11 mouse cellular contexts compared by ENCODE assay signal in the genomic region with DNA sequence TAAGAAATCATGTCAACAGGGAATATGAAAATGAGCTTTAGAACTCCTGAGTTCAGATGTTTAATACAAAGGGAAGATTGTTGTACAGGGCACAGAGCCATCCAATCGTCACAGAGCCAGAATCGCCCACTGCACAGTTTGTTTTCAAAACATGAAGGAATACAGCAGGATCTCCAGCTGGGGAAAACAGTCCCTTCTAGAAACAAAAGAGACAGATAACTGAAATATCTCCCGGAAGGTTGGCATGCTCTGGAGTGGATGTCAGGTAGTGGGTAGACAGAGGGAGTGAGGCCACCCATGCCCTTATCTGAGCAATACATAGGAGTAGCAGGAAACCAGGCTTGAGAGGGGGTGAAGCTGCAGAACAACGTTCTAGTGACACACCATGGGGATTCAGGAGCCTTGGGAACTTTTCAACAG.
DNase-seq lines count a peak whose midpoint lies in the region; ATAC-seq lines count a peak whose summit lies in the region.
"Had no signal": no experiment of that assay in that cellular context is flagged by ENCODE, and none has a peak within 500 bp of the region (broad histone marks: within the 10 kb centered on the region; RNA-seq: fewer than 3 reads in every experiment).

No protein-coding gene starts in this region.

- H3K4me2 ChIP-seq in intestine, embryonic 15.5 days (replicated peaks): no peak overlapping the region
- H3K4me2 ChIP-seq: hindbrain, embryonic 12.5 days; midbrain, embryonic 13.5 days had no signal

- H3K27ac ChIP-seq in intestine, embryonic 15.5 days: no peak overlapping the region
- H3K27ac ChIP-seq: hindbrain, embryonic 12.5 days; midbrain, embryonic 13.5 days had no signal

- H3K9me3 ChIP-seq in intestine, embryonic 15.5 days: no peaks in the 10 kb centered on the region
- H3K9me3 ChIP-seq: hindbrain, embryonic 12.5 days; midbrain, embryonic 13.5 days had no signal

- peak; percentile 93 for DNase-seq in heart, adult 11 months
- DNase-seq in heart, adult 8-10 months (ENCODE audit: low spot score): no peak
- peak; percentile 55 for DNase-seq in testis, postnatal 10 days (ENCODE audit: low spot score)
- DNase-seq in testis, postnatal 14 days (ENCODE audit: low spot score): no peak
- DNase-seq in layer of hippocampus, adult 9-11 months: peak; percentile 38
- DNase-seq in embryo, embryonic 11 days: no peak
- DNase-seq: cerebellum, postnatal 25 days had no signal

- H3K27me3 ChIP-seq in intestine, embryonic 15.5 days (replicated peaks): no peaks in the 10 kb centered on the region
- H3K27me3 ChIP-seq: hindbrain, embryonic 12.5 days; midbrain, embryonic 13.5 days had no signal

- no peaks in the 10 kb centered on the region for H3K4me1 ChIP-seq in intestine, embryonic 15.5 days (replicated peaks)

- H3K36me3 ChIP-seq in intestine, embryonic 15.5 days: no peaks in the 10 kb centered on the region
- H3K36me3 ChIP-seq: hindbrain, embryonic 12.5 days; midbrain, embryonic 13.5 days had no signal

- no peak overlapping the region for H3K4me3 ChIP-seq in intestine, embryonic 15.5 days (replicated peaks)
- H3K4me3 ChIP-seq: hindbrain, embryonic 12.5 days; midbrain, embryonic 13.5 days had no signal

- no peak for ATAC-seq in intestine, embryonic 15.5 days
- ATAC-seq in erythroid progenitor cell, adult 5-6 weeks (replicated peaks; ENCODE audit: low FRiP score, poor library complexity, severe bottlenecking): no peak
- ATAC-seq: midbrain, embryonic 13.5 days had no signal

- no peak overlapping the region for H3K9ac ChIP-seq in intestine, embryonic 15.5 days
- H3K9ac ChIP-seq: hindbrain, embryonic 12.5 days; midbrain, embryonic 13.5 days had no signal

- WGBS in intestine, embryonic 15.5 days: 63% methylated on average over 4 of the region's 4 CpGs

Comparison
In these comparisons a context has a peak if more than half of its experiments do, and no peak if none do; other contexts are left out.
1. DNase-seq: peak in heart, adult 11 months (single experiment), testis, postnatal 10 days (single experiment) and layer of hippocampus, adult 9-11 months (single experiment); none in heart, adult 8-10 months (single experiment), testis, postnatal 14 days (single experiment) and embryo, embryonic 11 days (single experiment).